Mouse (Mus musculus): ENCODE data around the gene Rps6ka3.

Rps6ka3 gene

DNA sequence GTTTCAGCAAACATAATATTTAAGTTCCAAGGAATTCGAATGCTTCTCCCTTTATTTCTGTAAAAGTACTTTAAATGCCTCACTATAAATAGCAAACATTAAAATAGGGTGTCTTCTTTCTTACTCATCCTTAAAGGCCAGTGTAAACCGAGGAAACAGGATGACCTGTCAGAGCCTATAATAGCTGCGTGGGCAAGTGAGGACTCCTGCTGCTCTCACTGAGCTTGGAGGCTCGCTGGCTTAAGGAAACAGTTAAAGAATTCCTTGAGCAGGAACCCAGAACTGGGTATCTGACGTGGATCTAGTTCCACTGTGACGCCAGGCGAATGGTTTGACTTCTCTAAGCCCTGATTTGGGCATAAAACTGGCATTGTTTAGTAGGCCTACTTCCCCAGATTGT, 105.2 kb downstream of the Rps6ka3 start:
- no peak for DNase-seq (ENCODE audit: extremely low spot score, low read depth, low spot score)

DNA sequence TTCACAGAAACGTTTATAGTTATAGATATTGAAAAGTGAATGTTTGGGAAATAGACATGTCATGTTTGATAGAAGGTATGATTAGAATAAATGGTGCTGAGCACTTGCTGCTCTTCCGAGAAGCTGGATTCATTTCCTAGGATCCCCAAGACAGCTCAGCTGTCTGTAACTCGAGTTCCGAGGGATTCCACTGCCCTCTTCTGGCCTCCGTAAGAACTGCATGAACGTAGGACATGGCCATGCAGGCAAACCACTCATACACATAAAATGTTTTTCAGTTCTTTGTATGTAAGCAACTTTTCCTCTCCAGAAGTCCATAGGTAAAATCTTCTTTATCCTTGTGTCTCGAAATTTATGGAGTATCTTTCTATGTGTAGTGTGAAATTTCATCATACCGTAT, 111.2 kb downstream of the Rps6ka3 start:
- peak; percentile 26 for DNase-seq (ENCODE audit: extremely low spot score, low read depth, low spot score)

DNA sequence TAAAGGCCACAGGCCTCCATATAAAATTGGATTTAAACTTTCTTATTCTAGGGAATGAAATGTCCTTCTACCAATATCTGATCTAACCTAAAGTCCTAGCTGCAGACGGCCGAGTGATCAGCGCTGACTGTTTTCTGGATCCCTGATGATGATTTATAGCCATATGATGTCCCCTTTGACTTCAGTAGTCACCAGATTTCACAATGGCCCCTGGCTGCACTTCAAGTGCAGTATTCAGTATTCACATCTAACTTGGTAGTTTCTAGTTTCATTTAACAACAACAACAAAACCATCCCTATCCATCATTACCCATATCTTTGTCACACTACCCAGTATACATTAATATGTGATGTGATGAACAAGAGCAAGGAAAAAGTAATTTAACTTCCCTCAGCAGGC, 154.4 kb downstream of the Rps6ka3 start:
- DNase-seq (ENCODE audit: extremely low spot score, low read depth, low spot score): no peak

DNA sequence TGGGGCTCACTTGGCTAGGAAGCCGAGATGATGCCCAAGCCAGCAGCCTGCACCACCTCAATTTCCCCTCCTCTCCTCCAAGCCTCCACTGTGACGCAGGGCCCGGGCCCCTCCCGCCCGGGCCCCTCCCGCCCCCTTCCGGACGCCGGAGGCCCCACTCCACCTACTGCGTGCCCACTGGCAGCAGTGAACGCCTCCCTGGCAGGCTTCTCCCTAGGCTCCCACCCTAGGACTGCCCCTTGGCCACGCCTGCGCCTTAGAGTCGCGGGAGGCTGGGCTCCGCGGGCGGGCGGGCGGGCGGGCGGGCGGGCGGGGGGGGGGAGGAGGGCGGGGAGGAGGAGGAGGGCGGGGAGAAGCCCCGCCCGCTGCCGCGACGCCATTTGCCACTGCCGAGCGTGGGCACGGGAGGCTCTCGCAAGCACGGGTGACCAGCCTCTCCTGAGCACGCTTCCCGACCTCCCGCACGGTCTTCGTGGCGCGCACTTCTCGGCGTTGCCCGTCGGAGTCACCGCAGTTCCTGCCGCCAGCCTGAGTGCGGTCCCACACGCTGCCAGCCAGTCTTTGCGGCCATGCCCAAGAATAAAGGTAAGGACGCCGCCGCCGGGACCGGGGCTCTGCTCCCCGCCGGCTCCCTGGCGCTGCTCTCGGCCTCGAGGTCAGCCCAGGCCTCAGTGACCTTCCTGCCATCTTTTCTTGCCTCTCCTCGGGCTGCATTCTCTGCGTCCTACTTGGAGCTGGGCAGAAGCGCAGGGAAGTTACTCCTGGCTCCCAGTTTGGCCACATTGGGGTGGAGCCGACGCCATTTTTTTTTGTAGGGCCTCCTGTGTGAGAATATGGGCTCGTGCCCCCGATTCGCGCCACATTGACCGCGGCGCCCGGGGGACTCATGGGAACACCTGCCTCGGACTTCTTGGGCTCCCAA, 162.0 kb downstream of the Rps6ka3 start, which contains the start of gene Eif1ax:
Gene Eif1ax (plus strand): TSS at position 348 of the 922 bp plus-strand sequence.
- DNase-seq (ENCODE audit: extremely low spot score, low read depth, low spot score): peak; percentile 14

DNA sequence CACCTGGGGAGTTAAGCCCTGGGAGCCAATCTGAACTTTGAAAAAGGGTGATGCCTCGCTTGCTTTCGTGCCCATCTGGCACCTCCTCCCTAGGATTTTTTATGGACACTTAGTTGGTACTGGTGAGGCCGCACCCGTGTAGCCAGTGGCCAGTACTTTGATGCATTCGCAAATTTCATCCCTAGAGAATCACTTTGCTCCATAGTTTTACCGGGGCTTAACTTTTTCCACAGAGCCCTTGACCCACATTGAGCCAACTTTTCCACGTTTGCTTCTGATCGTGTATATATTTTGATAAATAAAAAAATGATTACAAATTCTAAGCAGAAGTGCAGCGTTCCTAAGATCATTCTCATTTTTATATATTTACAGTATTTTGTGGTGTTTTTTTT, 162.6 kb downstream of the Rps6ka3 start:
- DNase-seq (ENCODE audit: extremely low spot score, low read depth, low spot score): no peak

DNA sequence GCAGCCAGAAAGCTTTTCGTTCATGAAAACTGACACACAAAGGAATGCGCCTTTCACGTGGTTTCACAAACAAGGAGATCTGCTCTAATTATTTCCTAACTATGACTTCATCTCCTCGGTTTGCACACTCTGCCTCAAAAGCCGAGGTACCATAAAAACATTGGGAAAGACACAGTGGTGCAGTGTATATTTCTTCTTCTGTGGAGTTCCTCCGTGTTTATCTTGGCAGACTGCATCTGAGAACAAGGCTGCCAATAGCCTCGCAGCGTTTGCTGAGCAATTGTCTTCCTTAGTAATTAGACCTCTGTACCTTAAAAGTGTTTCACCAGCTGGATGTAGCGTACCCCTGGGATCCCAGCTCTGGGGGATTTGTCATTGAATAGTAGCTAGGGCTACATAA, 177.0 kb downstream of the Rps6ka3 start:
- DNase-seq (ENCODE audit: extremely low spot score, low read depth, low spot score): no peak

DNA sequence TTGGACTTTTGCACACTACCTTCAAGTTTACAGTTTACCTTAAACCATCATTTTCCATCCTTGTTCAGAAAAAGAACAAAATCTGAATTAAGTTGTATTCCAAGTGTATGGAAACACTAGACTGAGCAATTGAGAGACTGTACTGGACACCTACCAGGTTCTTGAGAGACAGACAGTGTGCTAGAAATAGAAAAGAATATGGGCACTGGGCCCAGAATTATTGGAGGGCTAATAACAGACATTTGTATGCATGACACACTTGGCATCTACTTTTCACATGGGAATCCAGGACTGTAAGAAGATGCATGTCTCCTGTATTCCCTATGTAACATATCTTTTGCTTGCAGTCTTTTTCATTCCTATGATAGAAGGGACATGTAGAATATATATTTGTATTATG, 178.8 kb downstream of the Rps6ka3 start:
- DNase-seq (ENCODE audit: extremely low spot score, low read depth, low spot score): no peak

DNA sequence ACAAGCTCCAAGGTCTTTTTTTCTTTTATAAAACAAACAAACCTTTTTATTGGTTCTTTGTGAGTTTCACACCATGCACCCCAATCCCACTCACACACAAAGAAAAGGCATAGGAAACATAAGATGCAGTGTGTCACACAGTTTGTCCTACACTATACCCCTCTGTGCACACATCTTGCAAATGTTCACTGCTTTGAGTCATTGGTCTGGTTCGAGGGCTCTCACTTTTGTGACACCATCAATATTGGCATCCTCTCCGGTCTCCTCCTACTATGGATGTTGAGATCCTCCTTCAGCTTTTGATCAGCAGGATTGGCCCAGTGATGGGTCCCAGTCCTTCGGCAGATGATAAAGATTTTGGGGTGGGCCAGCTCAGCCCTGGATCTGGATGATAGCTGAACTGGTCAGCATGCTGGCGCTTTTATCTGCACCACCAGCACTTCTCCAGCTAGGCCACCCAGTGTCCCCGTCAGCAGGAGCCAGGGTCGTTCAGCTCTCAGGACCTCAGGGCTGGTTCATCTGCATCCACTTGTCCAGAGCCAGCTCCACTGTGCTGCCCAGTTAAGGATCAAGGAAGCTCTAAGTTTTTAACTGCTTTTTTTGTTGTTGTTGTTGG, 180.3 kb downstream of the Rps6ka3 start:
- no peak for DNase-seq (ENCODE audit: extremely low spot score, low read depth, low spot score)

DNA sequence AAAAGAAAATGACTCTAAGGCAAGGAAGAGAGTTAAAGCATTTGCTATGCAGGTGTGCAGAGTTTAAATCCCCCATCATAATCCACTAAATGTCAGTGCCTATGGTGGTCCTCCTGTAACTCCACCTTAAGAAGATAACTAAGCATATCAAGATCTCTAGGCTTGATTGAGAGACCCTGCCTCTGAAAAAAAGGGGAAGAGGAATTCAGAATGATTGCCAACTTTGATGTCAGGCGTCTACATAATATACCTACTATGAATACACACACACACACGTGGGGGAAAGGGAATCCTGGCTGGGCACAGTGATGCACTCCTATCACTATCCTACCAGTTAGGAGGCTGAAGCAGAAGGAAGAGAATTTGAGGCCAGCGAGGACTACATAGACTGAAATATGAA, 181.1 kb downstream of the Rps6ka3 start:
- DNase-seq (ENCODE audit: extremely low spot score, low read depth, low spot score): no peak

DNA sequence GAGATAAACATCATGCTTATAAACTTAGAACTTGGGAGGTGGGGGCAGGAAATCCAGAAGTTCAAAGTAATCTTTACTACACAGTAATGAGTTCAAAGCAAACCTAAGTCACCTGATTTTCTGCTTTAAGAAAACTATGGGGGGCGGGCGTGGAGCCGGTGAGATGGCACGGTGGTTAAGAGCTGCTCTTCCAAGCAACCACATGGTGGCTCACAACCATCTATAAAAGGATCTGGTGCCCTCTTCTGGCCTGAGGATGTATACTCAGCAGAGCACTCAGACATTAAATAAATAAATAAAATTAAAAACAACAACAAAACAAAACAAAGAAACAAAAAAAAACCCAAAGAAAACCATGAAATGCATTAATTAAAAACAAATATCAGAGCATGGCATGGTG, 199.1 kb downstream of the Rps6ka3 start:
- no peak for DNase-seq (ENCODE audit: extremely low spot score, low read depth, low spot score)

DNA sequence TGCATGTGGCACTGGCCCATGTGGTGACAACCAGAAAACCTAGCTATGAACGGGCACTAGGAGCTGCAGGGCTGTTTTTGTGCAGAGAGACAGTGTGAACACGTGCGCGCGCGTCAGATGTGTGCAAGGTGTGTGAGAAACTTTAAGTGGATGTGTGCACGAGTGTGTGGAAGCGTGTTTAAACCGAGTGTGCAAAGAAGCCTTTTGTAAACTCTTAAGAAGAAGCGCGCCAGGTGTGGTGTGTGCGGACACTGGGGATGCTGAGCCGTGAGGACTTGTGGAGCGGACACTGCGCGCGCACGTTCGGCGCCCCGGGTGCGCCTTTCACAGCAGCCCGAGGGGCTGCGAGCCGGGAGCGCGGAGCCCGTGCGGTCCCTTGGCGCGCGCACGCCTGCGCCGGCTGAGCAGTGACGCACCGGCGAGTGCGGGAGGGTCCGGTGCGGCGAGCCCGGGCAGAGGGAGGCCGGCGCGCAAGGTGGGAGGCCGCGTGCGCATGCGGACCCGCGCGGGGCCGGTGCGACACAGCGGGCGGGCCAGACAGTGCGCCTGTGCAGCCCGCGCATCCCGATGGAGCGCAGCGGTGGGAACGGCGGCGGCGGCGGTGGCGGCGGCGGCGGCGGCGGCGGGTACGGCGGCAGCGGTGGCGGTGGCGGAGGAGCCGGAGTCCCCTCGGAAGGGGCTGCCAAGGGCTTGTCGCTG, 204.2 kb downstream of the Rps6ka3 start, which contains the start of gene Map7d2:
Gene Map7d2 (plus strand): TSS at position 443 of the 699 bp plus-strand sequence.
- no peak for DNase-seq (ENCODE audit: extremely low spot score, low read depth, low spot score)

DNA sequence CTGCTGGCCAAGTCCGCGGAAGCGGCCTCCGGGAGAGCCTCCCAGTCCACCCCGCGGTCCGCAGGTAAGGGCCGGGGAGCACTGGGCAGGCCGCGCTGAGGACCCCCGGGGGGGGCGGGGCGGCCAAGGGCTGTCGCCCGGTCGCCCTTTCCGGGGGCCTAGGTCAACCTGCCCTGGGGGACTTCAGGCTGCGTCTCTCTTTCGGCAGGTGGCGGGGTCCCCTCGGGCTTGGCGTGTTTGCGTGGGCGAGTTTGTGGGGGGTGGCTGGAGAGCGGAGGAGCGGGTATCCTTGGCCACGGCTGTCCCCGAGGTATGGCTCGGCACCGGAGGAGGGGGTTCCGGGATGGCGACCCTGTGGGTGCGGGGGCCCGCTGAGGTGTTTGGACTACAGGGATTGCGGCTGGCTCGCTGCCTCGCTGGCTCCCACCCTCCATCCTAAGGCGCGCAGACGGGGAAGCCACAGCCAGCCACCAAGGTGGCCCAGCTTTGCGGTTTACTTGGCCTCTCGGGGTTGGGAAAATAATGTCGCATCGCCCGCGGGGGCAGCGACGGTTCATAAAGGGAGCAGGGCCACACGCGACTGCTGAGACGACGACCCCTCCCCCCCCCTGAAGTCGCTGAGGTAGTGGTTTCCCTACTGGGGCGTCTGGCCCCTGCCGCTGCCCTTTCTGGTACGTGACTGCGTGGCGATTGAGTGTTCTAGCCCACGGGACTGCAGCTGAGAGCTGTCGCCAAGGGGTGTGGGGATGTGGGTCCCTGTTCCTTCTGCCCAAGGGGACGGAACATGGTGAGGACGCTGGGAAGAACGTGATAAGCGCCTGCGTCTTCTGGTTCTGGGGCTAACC, 204.9 kb downstream of the Rps6ka3 start:
- no peak for DNase-seq (ENCODE audit: extremely low spot score, low read depth, low spot score)

All from hindlimb bud, embryonic 11.5 days (tissue).